Mouse (Mus musculus): Measurements from ENCODE around the gene Zbtb8a. TPM values are rescaled to one million over a fixed set of nuclear protein-coding genes. Genes with fewer than 3 reads are reported as not detected.

Zbtb8a gene
- polyA plus RNA-seq, 1 experiment from 2014 or later: 18.1 TPM

- Histone ChIP-seq H3K4me2 (no peak overlapping the region), H3K27me3 (replicated peaks) (no peaks in the 10 kb centered on the region), H3K4me1 (peaks cover 4% of the 10 kb centered on the region; the same call in 1 of the 2 replicates), H3K9me3 (no peaks in the 10 kb centered on the region), H3K36me3 (no peaks in the 10 kb centered on the region), H3K9ac (no peak overlapping the region), H3K27ac (no peak overlapping the region), H3K4me3 (replicated peaks) (no peak overlapping the region)
- WGBS: 76% methylated on average over 14 of the region's 14 CpGs
- no peak for ATAC-seq (ENCODE audit: insufficient read depth, low FRiP score, low read depth)
Measured at GRCm38 (mm10) chr4:129390216-129390743, 12.4 kb upstream of the Zbtb8a start.

- no peak for ATAC-seq (ENCODE audit: insufficient read depth, low FRiP score, low read depth)
- WGBS: 84% methylated on average over 5 of the region's 5 CpGs
Measured at GRCm38 (mm10) chr4:129388404-129388803, 10.5 kb upstream of the Zbtb8a start.

GRCm38 (mm10) chr4:129386989-129387388, 9.1 kb upstream of the Zbtb8a start:
- no peaks in the 10 kb centered on the region for H3K9me3 ChIP-seq
- ATAC-seq (ENCODE audit: insufficient read depth, low FRiP score, low read depth): no peak
- H3K4me2 ChIP-seq: no peak overlapping the region
- no peak overlapping the region for H3K4me3 ChIP-seq (replicated peaks)
- H3K36me3 ChIP-seq: no peaks in the 10 kb centered on the region
- no peak overlapping the region for H3K27ac ChIP-seq
- 69% methylated on average over 2 of the region's 2 CpGs for WGBS
- 0 out of 2 replicates have a peak, but pooled peaks cover 4% of the 10 kb centered on the region for H3K4me1 ChIP-seq
- H3K9ac ChIP-seq: no peak overlapping the region
- H3K27me3 ChIP-seq (replicated peaks): no peaks in the 10 kb centered on the region

More at GRCm38 (mm10) chr4:129388404-129388803, 10.5 kb upstream of the Zbtb8a start:
- Histone ChIP-seq H3K4me1 (0 out of 2 replicates have a peak, but pooled peaks cover 4% of the 10 kb centered on the region), H3K27ac (no peak overlapping the region), H3K27me3 (replicated peaks) (no peaks in the 10 kb centered on the region), H3K9ac (no peak overlapping the region), H3K4me3 (replicated peaks) (no peak overlapping the region), H3K9me3 (no peaks in the 10 kb centered on the region), H3K36me3 (no peaks in the 10 kb centered on the region), H3K4me2 (no peak overlapping the region)

- WGBS: 86% methylated on average over 8 of the region's 8 CpGs
- H3K9ac ChIP-seq: no peak overlapping the region
- H3K36me3 ChIP-seq: no peaks in the 10 kb centered on the region
- no peaks in the 10 kb centered on the region for H3K27me3 ChIP-seq (replicated peaks)
- no peak overlapping the region for H3K4me3 ChIP-seq (replicated peaks)
- H3K27ac ChIP-seq: no peak overlapping the region
- H3K9me3 ChIP-seq: no peaks in the 10 kb centered on the region
- ATAC-seq (ENCODE audit: insufficient read depth, low FRiP score, low read depth): no peak; the same call in 1 of the 2 replicates
- H3K4me1 ChIP-seq: 0 out of 2 replicates have a peak, but pooled peaks cover 4% of the 10 kb centered on the region
- no peak overlapping the region for H3K4me2 ChIP-seq
Measured at GRCm38 (mm10) chr4:129386269-129386946, 8.5 kb upstream of the Zbtb8a start.

- ATAC-seq (ENCODE audit: insufficient read depth, low FRiP score, low read depth): no peak
- no peak overlapping the region for H3K9ac ChIP-seq
- WGBS: 78% methylated on average over 11 of the region's 11 CpGs
Measured at GRCm38 (mm10) chr4:129385685-129386084, 7.8 kb upstream of the Zbtb8a start.

GRCm38 (mm10) chr4:129384440-129384839, 6.5 kb upstream of the Zbtb8a start:
- H3K9me3 ChIP-seq: no peaks in the 10 kb centered on the region
- H3K4me2 ChIP-seq: no peak overlapping the region
- H3K27me3 ChIP-seq (replicated peaks): no peaks in the 10 kb centered on the region
- WGBS: 10% methylated on average over 6 of the region's 6 CpGs
- 0 out of 2 replicates have a peak, but pooled peaks cover 4% of the 10 kb centered on the region for H3K4me1 ChIP-seq
- no peaks in the 10 kb centered on the region for H3K36me3 ChIP-seq
- peak; percentile 78 for ATAC-seq (ENCODE audit: insufficient read depth, low FRiP score, low read depth)
- no peak overlapping the region for H3K9ac ChIP-seq
- no peak overlapping the region for H3K4me3 ChIP-seq (replicated peaks)
- peak overlapping the region; percentile 79 for H3K27ac ChIP-seq

More at GRCm38 (mm10) chr4:129385685-129386084, 7.8 kb upstream of the Zbtb8a start:
- H3K9me3 ChIP-seq: no peaks in the 10 kb centered on the region
- H3K4me1 ChIP-seq: 0 out of 2 replicates have a peak, but pooled peaks cover 4% of the 10 kb centered on the region
- no peak overlapping the region for H3K4me3 ChIP-seq (replicated peaks)
- H3K27ac ChIP-seq: no peak overlapping the region; the same call in 1 of the 2 replicates
- no peaks in the 10 kb centered on the region for H3K27me3 ChIP-seq (replicated peaks)
- H3K36me3 ChIP-seq: no peaks in the 10 kb centered on the region
- H3K4me2 ChIP-seq: no peak overlapping the region

GRCm38 (mm10) chr4:129383586-129383985, 5.7 kb upstream of the Zbtb8a start:
- Histone ChIP-seq H3K4me2 (no peak overlapping the region), H3K9ac (no peak overlapping the region), H3K36me3 (no peaks in the 10 kb centered on the region), H3K27ac (no peak overlapping the region), H3K4me3 (replicated peaks) (no peak overlapping the region), H3K9me3 (no peaks in the 10 kb centered on the region), H3K4me1 (0 out of 2 replicates have a peak, but pooled peaks cover 4% of the 10 kb centered on the region), H3K27me3 (replicated peaks) (no peaks in the 10 kb centered on the region)
- 88% methylated on average over 3 of the region's 3 CpGs for WGBS
- no peak for ATAC-seq (ENCODE audit: insufficient read depth, low FRiP score, low read depth)

GRCm38 (mm10) chr4:129382488-129382887, 4.6 kb upstream of the Zbtb8a start:
- Histone ChIP-seq H3K4me1 (0 out of 2 replicates have a peak, but pooled peaks cover 4% of the 10 kb centered on the region), H3K4me3 (replicated peaks) (no peak overlapping the region), H3K9ac (no peak overlapping the region), H3K9me3 (no peaks in the 10 kb centered on the region), H3K27me3 (replicated peaks) (no peaks in the 10 kb centered on the region), H3K36me3 (no peaks in the 10 kb centered on the region), H3K4me2 (no peak overlapping the region), H3K27ac (0 out of 2 replicates have a peak overlapping the region, but pooled peaks have one; percentile 11)
- no peak for ATAC-seq (ENCODE audit: insufficient read depth, low FRiP score, low read depth)
- WGBS: 89% methylated on average over 2 of the region's 2 CpGs

- Histone ChIP-seq H3K9ac (no peak overlapping the region), H3K4me2 (no peak overlapping the region), H3K36me3 (no peaks in the 10 kb centered on the region), H3K9me3 (no peaks in the 10 kb centered on the region), H3K4me1 (0 out of 2 replicates have a peak, but pooled peaks cover 4% of the 10 kb centered on the region), H3K4me3 (replicated peaks) (no peak overlapping the region), H3K27ac (no peak overlapping the region), H3K27me3 (replicated peaks) (no peaks in the 10 kb centered on the region)
- WGBS: 94% methylated on average over 9 of the region's 9 CpGs
- no peak for ATAC-seq (ENCODE audit: insufficient read depth, low FRiP score, low read depth)
Measured at GRCm38 (mm10) chr4:129382029-129382428, 4.1 kb upstream of the Zbtb8a start.

GRCm38 (mm10) chr4:129381148-129381547, 3.2 kb upstream of the Zbtb8a start:
- Histone ChIP-seq H3K4me1 (0 out of 2 replicates have a peak, but pooled peaks cover 4% of the 10 kb centered on the region), H3K9ac (no peak overlapping the region), H3K36me3 (no peaks in the 10 kb centered on the region), H3K27me3 (replicated peaks) (no peaks in the 10 kb centered on the region), H3K27ac (no peak overlapping the region), H3K4me2 (no peak overlapping the region), H3K9me3 (no peaks in the 10 kb centered on the region), H3K4me3 (replicated peaks) (no peak overlapping the region)
- WGBS: 74% methylated on average over 8 of the region's 8 CpGs
- ATAC-seq (ENCODE audit: insufficient read depth, low FRiP score, low read depth): no peak

- H3K4me1 ChIP-seq: 0 out of 2 replicates have a peak, but pooled peaks cover 4% of the 10 kb centered on the region
- H3K27ac ChIP-seq: no peak overlapping the region
- no peak overlapping the region for H3K4me3 ChIP-seq (replicated peaks)
- no peaks in the 10 kb centered on the region for H3K27me3 ChIP-seq (replicated peaks)
- no peaks in the 10 kb centered on the region for H3K36me3 ChIP-seq
- WGBS: 69% methylated on average over 3 of the region's 3 CpGs
- no peaks in the 10 kb centered on the region for H3K9me3 ChIP-seq
- no peak for ATAC-seq (ENCODE audit: insufficient read depth, low FRiP score, low read depth)
- H3K4me2 ChIP-seq: no peak overlapping the region
- H3K9ac ChIP-seq: no peak overlapping the region
Measured at GRCm38 (mm10) chr4:129379805-129380204, 1.9 kb upstream of the Zbtb8a start.

- Histone ChIP-seq H3K27me3 (replicated peaks) (no peaks in the 10 kb centered on the region), H3K36me3 (no peaks in the 10 kb centered on the region), H3K4me1 (0 out of 2 replicates have a peak, but pooled peaks cover 5% of the 10 kb centered on the region), H3K4me2 (peak overlapping the region; percentile 69), H3K9ac (peak overlapping the region; percentile 85), H3K27ac (peak overlapping the region; percentile 93), H3K4me3 (replicated peaks) (peak overlapping the region; percentile 83), H3K9me3 (no peaks in the 10 kb centered on the region)
- peak; percentile 72 for ATAC-seq (ENCODE audit: insufficient read depth, low FRiP score, low read depth)
- WGBS: under 1% methylated on average over 57 of the region's 68 CpGs
Measured at GRCm38 (mm10) chr4:129376961-129377545, 863 bp downstream of the Zbtb8a start.
